Mouse (Mus musculus) midbrain, postnatal 0 days (tissue): ENCODE results near the gene Myl6. TPM values are rescaled to one million over a fixed set of nuclear protein-coding genes. Genes with fewer than 3 reads are reported as not detected.

Experiments
- ATAC-seq: fragments of 200-750 bp; cut with Nextera tagmentation; 2 replicates; pipeline ENCODE4 v1.8.0; 2017; ENCODE audit warnings: moderate number of reproducible peaks, mild to moderate bottlenecking, moderate TSS enrichment, moderate library complexity; ENCODE audit not compliant: low FRiP score
- DNase-seq: peaks from one replicate; pipeline ENCODE4 v3.0.0-alpha.2; 2015; ENCODE audit warnings: low spot score
- H3K27ac ChIP-seq: fragments of 300-500 bp; sonication (generic); 2 replicates; pipeline ENCODE4 v1.5.1; 2014; ENCODE audit warnings: low read depth, mild to moderate bottlenecking, low read length, mixed read lengths
- H3K27me3 ChIP-seq: fragments of 300-500 bp; sonication (generic); 2 replicates; pipeline ENCODE4 v1.6.1; 2014; ENCODE audit warnings: low read length, control low read depth, mixed read lengths; ENCODE audit not compliant: insufficient read depth
- H3K36me3 ChIP-seq: fragments of 300-500 bp; sonication (generic); 2 replicates; pipeline ENCODE4 v1.6.1; 2014; ENCODE audit warnings: low read length, control low read depth, mixed read lengths; ENCODE audit not compliant: insufficient read depth
- H3K4me1 ChIP-seq: fragments of 300-500 bp; sonication (generic); 2 replicates; pipeline ENCODE4 v1.6.1; 2014; ENCODE audit warnings: mild to moderate bottlenecking, control low read depth, antibody characterized with exemption, low read length, mixed read lengths; ENCODE audit not compliant: insufficient read depth
- H3K4me2 ChIP-seq: fragments of 300-500 bp; sonication (generic); 2 replicates; pipeline ENCODE4 v1.6.1; 2014; ENCODE audit warnings: low read depth, mild to moderate bottlenecking, low read length, mixed read lengths; ENCODE audit not compliant: poor library complexity, severe bottlenecking
- H3K4me3 ChIP-seq: fragments of 300-500 bp; sonication (generic); 2 replicates; pipeline ENCODE4 v1.5.1; 2014; ENCODE audit warnings: low read depth, mild to moderate bottlenecking, low read length, moderate library complexity
- H3K9ac ChIP-seq: fragments of 300-500 bp; sonication (generic); replicated peaks from 2 replicates; pipeline ENCODE4 v1.6.1; 2014; ENCODE audit warnings: mild to moderate bottlenecking, low read length, moderate library complexity, mixed read lengths; ENCODE audit not compliant: poor library complexity, severe bottlenecking
- H3K9me3 ChIP-seq: fragments of 300-500 bp; sonication (generic); 2 replicates; pipeline ENCODE4 v1.6.1; 2016; ENCODE audit warnings: low read length, control low read depth
- CTCF ChIP-seq: IDR thresholded peaks from 2 replicates; pipeline ENCODE4 v1.5.1; 2016; ENCODE audit warnings: antibody characterized with exemption, mild to moderate bottlenecking
- whole genome bisulfite sequencing: fragments of 180-500 bp; shearing (Covaris S2); extraction: QIAGEN DNeasy Blood & Tissue Kit; methylation state at CpG from one replicate; pipeline ENCODE4 v1.1.7; 2014; 5-methylcytosine and 5-hydroxymethylcytosine counted together
- polyA plus RNA-seq: library from polyadenylated mRNA; unstranded; fragments of >200 nt; fragmentation: Nextera tagmentation; extraction: Ambion mirVana; gene quantifications from 2 replicates; pipeline ENCODE4 v1.2.1, GENCODE M21; 2015
- total RNA-seq: library from RNA; depleted of rRNA; stranded (reverse); fragments of >200 nt; gene quantifications from 2 replicates; pipeline ENCODE4 v1.2.3, GENCODE M21; 2014; rRNA removed

Myl6 gene
- total RNA-seq, result 648 and 715 TPM in 2 replicates
- 946 and 1,057 TPM in 2 replicates for polyA plus RNA-seq

DNA sequence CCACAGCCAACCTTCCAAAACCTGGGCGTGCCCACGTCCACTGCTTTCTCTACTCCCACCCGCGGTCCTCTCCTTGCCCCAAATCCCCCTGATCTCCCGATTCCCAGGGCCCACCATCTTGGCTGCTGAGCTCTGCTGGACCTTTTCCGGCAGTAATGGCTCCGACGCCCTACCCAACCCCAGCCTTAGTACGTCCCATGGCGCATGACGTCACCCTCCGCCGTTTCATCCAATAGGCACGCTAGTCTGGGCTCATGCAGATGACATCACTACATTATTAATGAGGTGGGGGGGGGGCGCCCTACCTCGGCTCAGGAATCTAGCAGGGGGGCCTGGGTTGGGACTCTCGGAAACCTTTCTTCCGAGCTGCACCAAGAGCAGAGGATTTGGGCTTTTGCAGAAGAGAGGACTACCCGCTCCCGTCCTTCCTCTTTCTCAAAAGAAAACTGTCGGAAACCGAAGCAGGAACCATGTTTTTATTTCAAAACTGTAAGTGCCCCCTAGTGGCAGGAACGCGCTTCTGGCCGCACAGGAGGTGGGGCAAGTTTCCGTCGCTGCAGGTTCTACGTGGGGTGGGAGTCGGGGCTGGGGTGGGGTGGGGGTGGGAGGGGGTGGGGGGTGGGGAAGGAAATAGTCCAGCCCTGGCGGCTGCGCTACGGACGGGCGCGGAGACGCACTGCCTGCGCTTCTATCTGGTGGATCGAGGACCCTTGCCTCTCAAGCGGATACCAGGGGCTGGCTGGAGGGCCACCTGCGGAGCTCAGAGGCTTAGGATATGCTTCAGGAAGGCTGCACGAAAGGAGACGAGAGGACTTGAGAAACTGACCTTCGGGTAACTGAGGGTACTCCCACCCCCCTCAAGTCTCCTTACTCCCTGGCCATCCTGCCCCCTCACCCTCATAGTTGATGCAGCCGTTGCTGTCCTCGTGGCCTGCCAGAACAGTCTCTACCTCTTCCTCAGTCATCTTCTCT lies at the start of gene Myl6:
TSS of gene Myl6 (minus strand) at position 451 of the 972 bp plus-strand sequence.
- Histone ChIP-seq H3K4me2 (peak within 1 kb of the TSS; percentile 71), H3K27ac (peak within 1 kb of the TSS; percentile 94), H3K4me3 (peak within 1 kb of the TSS; percentile 80), H3K27me3 (no peaks in the 10 kb centered on the region), H3K9me3 (no peaks in the 10 kb centered on the region), H3K9ac (peak within 1 kb of the TSS; percentile 85), H3K4me1 (peaks cover 25% of the 10 kb centered on the region; the same call in 1 of the 2 replicates), H3K36me3 (peaks cover 18% of the 10 kb centered on the region)
- DNase-seq (peak; percentile 99), ATAC-seq (peak; percentile 94)
- TF ChIP-seq CTCF, result peak; percentile 79
- WGBS, result under 1% methylated on average over 39 of the region's 45 CpGs

DNA sequence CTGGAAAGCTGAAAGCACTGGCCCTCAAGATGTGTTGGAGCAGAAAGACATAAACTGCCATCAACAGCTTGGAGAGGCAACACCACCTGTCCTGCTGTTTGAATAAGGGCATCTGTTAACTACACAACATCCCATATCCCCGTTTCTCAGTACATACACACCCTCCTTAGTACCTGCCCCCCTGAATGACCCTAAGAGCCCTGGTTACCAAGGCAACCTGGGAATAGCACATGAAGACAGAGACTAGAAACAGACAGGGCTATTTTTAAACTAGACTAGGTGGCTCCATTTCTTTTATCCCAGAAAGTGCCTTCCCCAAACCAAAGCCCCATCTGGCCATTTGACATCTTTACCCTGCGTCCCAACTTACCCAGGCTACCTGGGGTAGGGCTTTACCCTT lies 49.2 kb upstream of the Myl6 start:
- Histone ChIP-seq H3K4me3 (no peak overlapping the region), H3K4me2 (no peak overlapping the region), H3K36me3 (peaks cover 27% of the 10 kb centered on the region), H3K9me3 (no peaks in the 10 kb centered on the region), H3K4me1 (peaks cover 8% of the 10 kb centered on the region; the same call in 1 of the 2 replicates), H3K27ac (no peak overlapping the region), H3K9ac (no peak overlapping the region), H3K27me3 (no peaks in the 10 kb centered on the region)
- ATAC-seq (no peak), DNase-seq (no peak)
- 56% methylated on average over 2 of the region's 2 CpGs for WGBS
- no peak for TF ChIP-seq CTCF

DNA sequence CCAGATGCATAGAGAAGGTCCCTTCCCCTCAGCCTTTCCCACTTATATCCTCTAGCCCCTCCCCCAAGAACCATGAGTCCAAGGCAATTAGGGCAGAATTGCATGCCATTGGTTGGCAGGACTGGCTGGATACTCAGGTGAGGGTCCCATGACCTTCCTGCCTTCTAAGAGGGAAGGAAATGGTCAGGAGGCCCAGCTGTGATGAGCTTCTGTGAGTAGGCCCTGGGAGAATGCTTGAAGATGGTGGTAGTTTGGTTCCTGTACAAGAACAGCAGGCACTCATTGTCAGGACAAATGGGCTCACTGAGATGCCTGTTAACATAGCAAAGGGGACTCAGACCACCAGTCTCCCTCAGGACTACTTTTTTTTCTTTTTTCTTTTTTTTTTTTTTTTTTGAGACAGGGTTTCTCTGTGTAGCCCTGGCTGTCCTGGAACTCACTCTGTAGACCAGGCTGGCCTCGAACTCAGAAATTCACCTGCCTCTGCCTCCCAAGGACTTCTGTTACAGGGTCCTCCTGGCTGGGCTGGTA lies 44.5 kb upstream of the Myl6 start:
- Histone ChIP-seq H3K27me3 (no peaks in the 10 kb centered on the region), H3K36me3 (peaks cover 6% of the 10 kb centered on the region; the same call in 1 of the 2 replicates), H3K4me3 (no peak overlapping the region), H3K4me1 (no peaks in the 10 kb centered on the region), H3K9ac (no peak overlapping the region), H3K27ac (no peak overlapping the region), H3K4me2 (no peak overlapping the region), H3K9me3 (no peaks in the 10 kb centered on the region)
- no peak for ATAC-seq
- TF ChIP-seq CTCF, result no peak
- 90% methylated on average over 1 of the region's 1 CpGs for WGBS
- DNase-seq, result no peak

- peak overlapping the region; percentile 31 for H3K4me2 ChIP-seq
- 15% methylated on average over 18 of the region's 18 CpGs for WGBS
- peak; percentile 63; the same call in 1 of the 2 replicates for ATAC-seq
- H3K27me3 ChIP-seq, result no peaks in the 10 kb centered on the region
- no peaks in the 10 kb centered on the region for H3K9me3 ChIP-seq
- no peak overlapping the region for H3K9ac ChIP-seq
- H3K27ac ChIP-seq, result no peak overlapping the region
- no peaks in the 10 kb centered on the region for H3K36me3 ChIP-seq
- peak; percentile 90 for DNase-seq
- H3K4me1 ChIP-seq, result no peaks in the 10 kb centered on the region
- 0 out of 2 replicates have a peak overlapping the region, but pooled peaks have one; percentile 5 for H3K4me3 ChIP-seq
- TF ChIP-seq CTCF, result peak; percentile 93
Measured at GRCm38 (mm10) chr10:128536266-128536940, 42.5 kb upstream of the Myl6 start.

- Histone ChIP-seq H3K36me3 (no peaks in the 10 kb centered on the region), H3K27ac (no peak overlapping the region), H3K9ac (no peak overlapping the region), H3K4me3 (0 out of 2 replicates have a peak overlapping the region, but pooled peaks have one; percentile 5), H3K27me3 (no peaks in the 10 kb centered on the region), H3K9me3 (no peaks in the 10 kb centered on the region), H3K4me1 (no peaks in the 10 kb centered on the region), H3K4me2 (peak overlapping the region; percentile 31)
- 70% methylated on average over 4 of the region's 4 CpGs for WGBS
- no peak for TF ChIP-seq CTCF
- DNase-seq (no peak), ATAC-seq (no peak; the same call in 1 of the 2 replicates)
Measured at GRCm38 (mm10) chr10:128535624-128536265, 41.8 kb upstream of the Myl6 start.
